Mouse (Mus musculus): Measurements from ENCODE around the gene Dram1. TPM values are rescaled to one million over a fixed set of nuclear protein-coding genes. Genes with fewer than 3 reads are reported as not detected.
A peak's percentile ranks its signal among the peaks of the same experiment; 100 is the strongest.

Dram1 gene
- polyA plus RNA-seq, 1 experiment from 2014 or later: 0.55 TPM

DNA sequence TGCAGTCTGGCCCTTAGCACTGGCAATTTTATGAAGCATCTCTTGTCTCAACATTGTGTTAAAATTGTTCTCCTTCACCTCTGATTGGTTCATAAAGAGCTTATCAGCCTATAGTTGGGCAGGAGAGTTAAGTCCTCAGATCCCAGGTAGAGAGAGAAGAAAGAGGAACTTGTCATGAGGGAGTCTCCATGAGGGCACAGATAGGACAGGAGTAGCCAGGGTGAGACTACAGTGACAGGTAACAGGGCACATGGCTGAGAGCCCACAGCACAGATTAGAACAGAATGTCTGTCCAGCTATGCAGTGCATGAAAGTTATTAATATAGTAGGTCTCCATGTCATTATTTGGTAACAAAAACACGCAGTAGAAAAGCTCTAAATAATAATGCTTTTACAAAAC is 16.7 kb downstream of the Dram1 start:
- Histone ChIP-seq H3K4me3 (no peak overlapping the region), H3K4me1 (0 out of 2 replicates have a peak, but pooled peaks cover 2% of the 10 kb centered on the region), H3K9ac (no peak overlapping the region), H3K36me3 (no peaks in the 10 kb centered on the region), H3K4me2 (replicated peaks) (no peak overlapping the region), H3K27me3 (replicated peaks) (no peaks in the 10 kb centered on the region; the same call in 1 of the 2 replicates), H3K9me3 (no peaks in the 10 kb centered on the region), H3K27ac (no peak overlapping the region)
- no peak for ATAC-seq (ENCODE audit: low FRiP score, low read depth)
- 79% methylated on average over 1 of the region's 1 CpGs for WGBS

GRCm38 (mm10) chr10:88356983-88357559 is 21.8 kb downstream of the Dram1 start:
- ATAC-seq (ENCODE audit: low FRiP score, low read depth): peak; percentile 79
- Histone ChIP-seq H3K9me3 (no peaks in the 10 kb centered on the region), H3K36me3 (no peaks in the 10 kb centered on the region), H3K27ac (no peak overlapping the region), H3K27me3 (replicated peaks) (peaks cover 5% of the 10 kb centered on the region; the same call in 1 of the 2 replicates), H3K4me1 (peaks cover 9% of the 10 kb centered on the region; the same call in 1 of the 2 replicates), H3K9ac (peak overlapping the region; percentile 61), H3K4me3 (peak overlapping the region; percentile 53), H3K4me2 (replicated peaks) (peak overlapping the region; percentile 85)
- 3% methylated on average over 47 of the region's 47 CpGs for WGBS

DNA sequence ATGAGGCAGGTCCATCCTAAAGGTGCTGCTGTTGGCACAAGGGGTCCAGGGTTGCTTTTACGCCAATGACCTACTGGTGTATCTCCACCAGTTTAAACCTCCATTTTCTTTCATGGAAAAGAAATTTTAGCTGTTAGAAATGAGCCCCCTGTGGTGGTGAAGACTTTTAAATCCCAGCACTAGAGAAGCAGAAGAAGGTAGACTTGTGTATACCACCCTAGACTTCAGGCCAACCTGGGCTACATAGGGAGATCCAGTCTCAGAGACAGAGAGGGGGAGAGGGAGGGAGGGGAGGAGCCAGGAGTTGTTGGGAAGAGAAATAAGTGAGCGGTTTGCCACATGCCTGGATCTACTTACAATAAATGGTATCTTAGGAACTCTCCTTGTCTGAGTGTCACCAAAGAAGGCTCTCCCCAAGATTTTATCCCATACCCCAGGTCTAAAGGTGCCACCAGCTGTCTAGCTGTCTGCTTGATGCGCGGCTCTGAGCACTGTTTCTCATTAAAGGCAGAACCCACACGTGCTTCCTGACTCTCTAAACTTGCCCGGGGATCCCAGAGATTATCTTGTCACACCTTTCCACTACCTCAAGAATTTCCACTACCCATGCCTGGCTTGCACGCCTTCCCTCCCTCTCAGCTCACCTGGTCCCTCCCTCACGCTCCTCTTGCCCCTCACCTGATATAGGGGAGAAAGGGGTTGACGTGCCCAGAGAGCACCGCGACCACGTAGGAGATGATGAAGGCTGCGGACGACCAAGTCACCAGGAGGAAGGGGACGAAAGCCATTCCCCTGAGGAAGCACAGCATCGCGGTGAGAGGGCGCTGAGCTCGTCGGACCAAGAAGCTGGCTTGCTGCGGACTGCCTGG is 22.5 kb downstream of the Dram1 start:
- WGBS: 8% methylated on average over 21 of the region's 21 CpGs

DNA sequence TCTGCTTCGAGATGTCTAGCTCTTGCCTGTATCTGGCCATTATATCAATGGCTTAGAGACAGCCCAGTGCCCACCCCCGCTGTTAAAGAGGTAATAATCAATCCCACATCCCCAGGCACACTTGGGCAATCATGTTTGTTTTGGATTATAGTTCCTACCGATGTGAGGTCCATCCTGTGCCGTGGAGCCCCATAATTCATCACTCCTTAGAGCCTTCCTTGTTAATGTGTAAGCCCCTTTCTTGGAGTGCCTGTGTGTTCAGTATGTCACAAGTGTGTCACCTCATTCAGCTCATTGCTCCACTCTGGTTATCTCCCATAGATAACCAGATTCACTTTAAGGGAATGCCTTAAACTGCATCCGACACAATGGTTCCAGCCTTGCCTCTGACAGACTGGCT is 24.3 kb downstream of the Dram1 start:
- ATAC-seq (ENCODE audit: low FRiP score, low read depth): no peak
- peaks cover 9% of the 10 kb centered on the region for H3K4me1 ChIP-seq
- WGBS: 64% methylated on average over 5 of the region's 5 CpGs
- peaks cover 5% of the 10 kb centered on the region; the same call in 1 of the 2 replicates for H3K27me3 ChIP-seq (replicated peaks)
- H3K9ac ChIP-seq: no peak overlapping the region
- H3K36me3 ChIP-seq: no peaks in the 10 kb centered on the region
- H3K27ac ChIP-seq: no peak overlapping the region
- no peak overlapping the region for H3K4me2 ChIP-seq (replicated peaks)
- no peak overlapping the region for H3K4me3 ChIP-seq
- no peaks in the 10 kb centered on the region for H3K9me3 ChIP-seq

More for the DNA sequence above, 22.5 kb downstream of the Dram1 start:
- ATAC-seq (ENCODE audit: low FRiP score, low read depth): peak; percentile 29; the same call in 1 of the 2 replicates
- no peak overlapping the region for H3K27ac ChIP-seq
- H3K36me3 ChIP-seq: no peaks in the 10 kb centered on the region
- H3K9me3 ChIP-seq: no peaks in the 10 kb centered on the region
- peak overlapping the region; percentile 85 for H3K4me2 ChIP-seq (replicated peaks)
- H3K4me3 ChIP-seq: peak overlapping the region; percentile 53
- H3K9ac ChIP-seq: peak overlapping the region; percentile 61
- peaks cover 5% of the 10 kb centered on the region; the same call in 1 of the 2 replicates for H3K27me3 ChIP-seq (replicated peaks)
- peaks cover 9% of the 10 kb centered on the region; the same call in 1 of the 2 replicates for H3K4me1 ChIP-seq

DNA sequence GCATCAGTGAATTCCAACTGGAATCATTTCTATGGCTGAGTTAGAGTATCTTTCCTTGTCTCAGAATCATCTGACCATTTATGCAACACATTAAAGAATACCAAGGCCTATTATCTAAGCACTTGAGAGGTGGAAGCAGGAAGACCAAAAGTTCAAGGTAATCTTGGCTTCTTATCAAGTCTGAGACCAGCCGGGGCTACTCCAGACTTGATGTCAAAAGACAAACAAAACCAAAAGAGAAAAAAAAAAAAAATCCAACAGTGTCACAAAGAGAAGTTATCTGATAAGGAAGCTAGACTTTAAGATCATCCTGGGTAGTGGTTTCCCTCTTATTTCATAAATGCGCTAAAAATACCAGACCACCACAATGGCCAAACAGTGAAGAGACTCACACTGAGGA is 26.3 kb downstream of the Dram1 start:
- WGBS: 94% methylated on average over 2 of the region's 2 CpGs
- no peak overlapping the region for H3K4me2 ChIP-seq (replicated peaks)

GRCm38 (mm10) chr10:88351411-88352103 is 27.3 kb downstream of the Dram1 start:
- ATAC-seq (ENCODE audit: low FRiP score, low read depth): no peak
- H3K9ac ChIP-seq: no peak overlapping the region
- H3K4me1 ChIP-seq: peaks cover under 1% of the 10 kb centered on the region
- no peak overlapping the region for H3K4me3 ChIP-seq
- H3K9me3 ChIP-seq: no peaks in the 10 kb centered on the region
- no peaks in the 10 kb centered on the region for H3K36me3 ChIP-seq
- H3K4me2 ChIP-seq (replicated peaks): no peak overlapping the region
- WGBS: 71% methylated on average over 5 of the region's 5 CpGs
- H3K27me3 ChIP-seq (replicated peaks): 0 out of 2 replicates have a peak, but pooled peaks cover under 1% of the 10 kb centered on the region
- H3K27ac ChIP-seq: no peak overlapping the region

More for the DNA sequence above, 26.3 kb downstream of the Dram1 start:
- Histone ChIP-seq H3K36me3 (no peaks in the 10 kb centered on the region), H3K4me1 (peaks cover 9% of the 10 kb centered on the region), H3K4me3 (no peak overlapping the region), H3K9me3 (no peaks in the 10 kb centered on the region), H3K27ac (no peak overlapping the region), H3K9ac (no peak overlapping the region), H3K27me3 (replicated peaks) (peaks cover 5% of the 10 kb centered on the region; the same call in 1 of the 2 replicates)
- no peak for ATAC-seq (ENCODE audit: low FRiP score, low read depth)

- H3K9me3 ChIP-seq: no peaks in the 10 kb centered on the region
- no peak overlapping the region for H3K4me3 ChIP-seq
- H3K27ac ChIP-seq: no peak overlapping the region
- 77% methylated on average over 2 of the region's 2 CpGs for WGBS
- no peak for ATAC-seq (ENCODE audit: low FRiP score, low read depth)
- H3K4me2 ChIP-seq (replicated peaks): no peak overlapping the region
- H3K27me3 ChIP-seq (replicated peaks): no peaks in the 10 kb centered on the region
- no peaks in the 10 kb centered on the region for H3K36me3 ChIP-seq
- no peaks in the 10 kb centered on the region; the same call in 1 of the 2 replicates for H3K4me1 ChIP-seq
- no peak overlapping the region for H3K9ac ChIP-seq
These were observed 28.2 kb downstream of the Dram1 start for GRCm38 (mm10) chr10:88350687-88351086.

DNA sequence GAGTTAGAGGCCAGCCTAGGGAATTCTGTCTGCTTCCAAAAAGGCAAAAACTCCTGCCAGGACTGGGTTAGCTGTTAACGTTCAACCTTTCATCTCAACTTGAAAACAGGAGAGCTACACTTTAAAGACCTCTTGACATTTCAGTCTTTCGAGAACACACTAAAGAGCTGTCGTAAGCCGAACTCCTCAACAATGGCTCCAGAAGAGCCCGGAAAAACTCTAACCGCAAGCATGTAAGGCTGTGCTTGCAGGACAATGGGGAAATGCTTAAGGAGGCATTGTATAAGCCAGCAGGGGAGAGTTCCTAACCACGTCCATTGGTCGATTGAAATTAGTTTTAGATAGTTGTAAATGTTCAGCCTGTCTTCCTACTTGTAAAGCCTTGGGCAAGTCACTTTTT is 29.1 kb downstream of the Dram1 start:
- Histone ChIP-seq H3K27ac (no peak overlapping the region), H3K4me2 (replicated peaks) (no peak overlapping the region), H3K9me3 (no peaks in the 10 kb centered on the region), H3K4me3 (no peak overlapping the region), H3K36me3 (no peaks in the 10 kb centered on the region), H3K9ac (no peak overlapping the region), H3K27me3 (replicated peaks) (no peaks in the 10 kb centered on the region), H3K4me1 (no peaks in the 10 kb centered on the region; the same call in 1 of the 2 replicates)
- ATAC-seq (ENCODE audit: low FRiP score, low read depth): no peak
- 9% methylated on average over 8 of the region's 8 CpGs for WGBS

DNA sequence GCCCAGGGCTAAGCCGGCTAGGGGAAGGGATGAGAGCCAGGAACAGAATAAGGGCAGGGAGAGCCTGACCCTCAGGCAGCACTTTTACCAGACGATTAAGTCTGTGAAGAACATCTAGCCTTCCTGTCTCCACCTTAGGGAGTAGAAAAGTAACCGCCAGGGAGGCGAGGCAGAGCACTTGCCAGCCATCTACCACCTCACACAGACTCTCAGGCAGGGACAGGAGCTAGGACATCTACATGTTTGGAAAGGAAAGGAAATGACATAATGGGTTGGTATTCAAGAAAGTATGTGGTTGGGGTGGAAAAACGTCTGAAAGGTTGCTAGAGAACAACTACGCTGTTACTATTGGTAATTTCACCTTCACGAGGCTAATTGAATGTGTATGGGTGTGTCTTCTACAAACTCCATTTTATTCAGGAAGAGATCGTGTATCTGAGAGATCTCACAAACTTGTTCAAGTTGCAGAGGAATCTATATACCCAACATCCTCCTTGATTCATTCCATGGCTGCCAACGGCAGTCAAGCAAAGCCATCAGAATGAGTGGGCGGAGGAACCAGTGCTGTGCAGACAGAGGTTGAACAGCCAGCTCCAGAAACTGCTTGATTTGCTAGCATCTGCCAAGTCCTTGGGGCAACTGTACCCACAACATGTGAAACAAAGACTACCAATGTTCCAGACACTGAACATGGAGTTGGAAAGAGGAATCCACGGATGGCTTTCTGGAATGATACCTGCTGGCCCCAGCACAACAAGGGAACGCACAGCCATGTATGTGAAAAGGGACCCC is 32.2 kb downstream of the Dram1 start:
- no peak for ATAC-seq (ENCODE audit: low FRiP score, low read depth)
- H3K9me3 ChIP-seq: no peaks in the 10 kb centered on the region
- H3K4me2 ChIP-seq (replicated peaks): no peak overlapping the region
- no peaks in the 10 kb centered on the region for H3K27me3 ChIP-seq (replicated peaks)
- 89% methylated on average over 12 of the region's 12 CpGs for WGBS
- no peak overlapping the region for H3K9ac ChIP-seq
- H3K27ac ChIP-seq: no peak overlapping the region
- H3K4me3 ChIP-seq: no peak overlapping the region
- no peaks in the 10 kb centered on the region for H3K36me3 ChIP-seq
- H3K4me1 ChIP-seq: no peaks in the 10 kb centered on the region; the same call in 1 of the 2 replicates

- Histone ChIP-seq H3K9ac (no peak overlapping the region), H3K4me2 (replicated peaks) (no peak overlapping the region)
These were observed 32.9 kb downstream of the Dram1 start for GRCm38 (mm10) chr10:88345899-88346401.

GRCm38 (mm10) chr10:88341368-88341767 is 37.5 kb downstream of the Dram1 start:
- H3K36me3 ChIP-seq: no peaks in the 10 kb centered on the region
- no peak overlapping the region for H3K9ac ChIP-seq
- H3K4me1 ChIP-seq: no peaks in the 10 kb centered on the region
- no peaks in the 10 kb centered on the region for H3K27me3 ChIP-seq (replicated peaks)
- H3K27ac ChIP-seq: no peak overlapping the region
- H3K9me3 ChIP-seq: no peaks in the 10 kb centered on the region
- WGBS: 87% methylated on average over 6 of the region's 6 CpGs
- no peak overlapping the region for H3K4me3 ChIP-seq
- ATAC-seq (ENCODE audit: low FRiP score, low read depth): no peak
- no peak overlapping the region for H3K4me2 ChIP-seq (replicated peaks)

More at GRCm38 (mm10) chr10:88345899-88346401, 32.9 kb downstream of the Dram1 start:
- Histone ChIP-seq H3K27ac (no peak overlapping the region), H3K4me3 (no peak overlapping the region), H3K4me1 (no peaks in the 10 kb centered on the region; the same call in 1 of the 2 replicates), H3K36me3 (no peaks in the 10 kb centered on the region), H3K27me3 (replicated peaks) (no peaks in the 10 kb centered on the region), H3K9me3 (no peaks in the 10 kb centered on the region)
- no peak for ATAC-seq (ENCODE audit: low FRiP score, low read depth)
- 76% methylated on average over 11 of the region's 11 CpGs for WGBS

All from neural tube, embryonic 12.5 days (tissue).